Mouse (Mus musculus) stomach, postnatal 0 days (tissue): ENCODE measurements around the gene Gm45713. TPM values are rescaled to one million over a fixed set of nuclear protein-coding genes. Genes with fewer than 3 reads are reported as not detected.
"Not testable (repeated sequence)": the region's sequence is repeated elsewhere in the genome, so short reads cannot be mapped to it uniquely, and the experiment has no call there.

Experiments
- ATAC-seq: fragments of 200-750 bp; cut with Nextera tagmentation; 2 replicates; pipeline ENCODE4 v1.8.0; 2017; ENCODE audit not compliant: low FRiP score, low TSS enrichment
- DNase-seq: peaks from one replicate; pipeline ENCODE4 v3.0.0-alpha.2; 2016; ENCODE audit warnings: low spot score
- H3K27ac ChIP-seq: fragments of 300-500 bp; sonication (generic); replicated peaks from 2 replicates; pipeline ENCODE4 v1.5.1; 2014; ENCODE audit warnings: mild to moderate bottlenecking, control low read depth
- H3K27me3 ChIP-seq: fragments of 300-500 bp; sonication (generic); 2 replicates; pipeline ENCODE4 v1.6.1; 2014; ENCODE audit warnings: low read length; ENCODE audit not compliant: control insufficient read depth, insufficient read depth
- H3K36me3 ChIP-seq: fragments of 300-500 bp; sonication (generic); 2 replicates; pipeline ENCODE4 v1.6.1; 2014; ENCODE audit warnings: low read length, mixed read lengths; ENCODE audit not compliant: control insufficient read depth, insufficient read depth
- H3K4me1 ChIP-seq: fragments of 300-500 bp; sonication (generic); replicated peaks from 2 replicates; pipeline ENCODE4 v1.6.1; 2014; ENCODE audit warnings: antibody characterized with exemption; ENCODE audit not compliant: control insufficient read depth, insufficient read depth
- H3K4me2 ChIP-seq: fragments of 300-500 bp; sonication (generic); replicated peaks from 2 replicates; pipeline ENCODE4 v1.6.1; 2014; ENCODE audit warnings: low read depth, mild to moderate bottlenecking, control low read depth, moderate library complexity
- H3K4me3 ChIP-seq: fragments of 300-500 bp; sonication (generic); 2 replicates; pipeline ENCODE4 v1.5.1; 2014; ENCODE audit warnings: low read depth, low read length, control low read depth
- H3K9ac ChIP-seq: fragments of 300-500 bp; sonication (generic); 2 replicates; pipeline ENCODE4 v1.6.1; 2014; ENCODE audit warnings: mild to moderate bottlenecking, low read length, control low read depth, mixed read lengths
- H3K9me3 ChIP-seq: fragments of 300-500 bp; sonication (generic); 2 replicates; pipeline ENCODE4 v1.6.1; 2016; ENCODE audit warnings: low read length; ENCODE audit not compliant: control insufficient read depth
- CTCF ChIP-seq: IDR thresholded peaks from 2 replicates; pipeline ENCODE4 v1.5.1; 2016; ENCODE audit warnings: antibody characterized with exemption, low read depth, mild to moderate bottlenecking, moderate library complexity
- EP300 ChIP-seq: optimal IDR thresholded peaks from 2 replicates; pipeline ENCODE3; 2016; ENCODE audit warnings: antibody characterized with exemption
- WGBS: fragments of 180-500 bp; shearing (Covaris S2); extraction: QIAGEN DNeasy Blood & Tissue Kit; methylation state at CpG from one replicate; pipeline ENCODE4 v1.1.7; 2014; 5-methylcytosine and 5-hydroxymethylcytosine counted together
- polyA plus RNA-seq: library from polyadenylated mRNA; unstranded; fragments of >200 nt; fragmentation: Nextera tagmentation; extraction: Ambion mirVana; gene quantifications from 2 replicates; pipeline ENCODE4 v1.2.1, GENCODE M21; 2015

The Gm45713 gene
- polyA plus RNA-seq, 1 experiment from 2014 or later: 1.1 TPM

- no peak for ATAC-seq
Measured at GRCm38 (mm10) chr7:45118336-45118735, 17.7 kb downstream of the Gm45713 start.

GRCm38 (mm10) chr7:45117566-45117965, 18.5 kb downstream of the Gm45713 start:
- Histone ChIP-seq H3K4me1 (no peaks in the 10 kb centered on the region), H3K27me3 (no peaks in the 10 kb centered on the region), H3K27ac (no peak overlapping the region; the same call in 1 of the 2 replicates), H3K9ac (peak overlapping the region; percentile 35; the same call in 1 of the 2 replicates), H3K9me3 (no peaks in the 10 kb centered on the region), H3K4me3 (no peak overlapping the region), H3K4me2 (no peak overlapping the region), H3K36me3 (peaks cover 18% of the 10 kb centered on the region; the same call in 1 of the 2 replicates)
- 74% methylated on average over 8 of the region's 8 CpGs for WGBS
- TF ChIP-seq CTCF (no peak), EP300 (no peak)
- DNase-seq (no peak), ATAC-seq (no peak)

More at GRCm38 (mm10) chr7:45118336-45118735, 17.7 kb downstream of the Gm45713 start:
- no peak for DNase-seq
- no peak overlapping the region for H3K27ac ChIP-seq
- TF ChIP-seq CTCF: no peak
- TF ChIP-seq EP300: no peak
- no peaks in the 10 kb centered on the region for H3K27me3 ChIP-seq
- no peak overlapping the region for H3K9ac ChIP-seq
- 73% methylated on average over 6 of the region's 6 CpGs for WGBS
- H3K4me3 ChIP-seq: no peak overlapping the region
- H3K4me1 ChIP-seq: 0 out of 2 replicates have a peak, but pooled peaks cover 3% of the 10 kb centered on the region
- peaks cover 18% of the 10 kb centered on the region; the same call in 1 of the 2 replicates for H3K36me3 ChIP-seq
- H3K9me3 ChIP-seq: no peaks in the 10 kb centered on the region
- no peak overlapping the region for H3K4me2 ChIP-seq

- H3K4me3 ChIP-seq: no peak overlapping the region
- ATAC-seq (no peak), DNase-seq (no peak)
- H3K27me3 ChIP-seq: no peaks in the 10 kb centered on the region
- TF ChIP-seq EP300 (no peak), CTCF (no peak)
- 61% methylated on average over 2 of the region's 2 CpGs for WGBS
- no peaks in the 10 kb centered on the region for H3K4me1 ChIP-seq
- H3K36me3 ChIP-seq: no peaks in the 10 kb centered on the region
- no peak overlapping the region for H3K27ac ChIP-seq
- no peak overlapping the region for H3K9ac ChIP-seq
- H3K9me3 ChIP-seq: no peaks in the 10 kb centered on the region
- H3K4me2 ChIP-seq: no peak overlapping the region
Measured at GRCm38 (mm10) chr7:45113476-45113875, 22.6 kb downstream of the Gm45713 start.

- Histone ChIP-seq H3K9ac (no peak overlapping the region), H3K9me3 (no peaks in the 10 kb centered on the region), H3K36me3 (no peaks in the 10 kb centered on the region), H3K4me1 (no peaks in the 10 kb centered on the region), H3K27me3 (no peaks in the 10 kb centered on the region), H3K27ac (no peak overlapping the region), H3K4me3 (no peak overlapping the region), H3K4me2 (no peak overlapping the region)
- no peak for DNase-seq
- TF ChIP-seq EP300: no peak
- 51% methylated on average over 3 of the region's 3 CpGs for WGBS
- no peak for ATAC-seq
Measured at GRCm38 (mm10) chr7:45112529-45112928, 23.5 kb downstream of the Gm45713 start.

- TF ChIP-seq EP300 (no peak), CTCF (no peak)
- 48% methylated on average over 2 of the region's 2 CpGs for WGBS
- Histone ChIP-seq H3K9ac (no peak overlapping the region), H3K4me1 (no peaks in the 10 kb centered on the region), H3K4me3 (no peak overlapping the region), H3K27ac (no peak overlapping the region), H3K9me3 (no peaks in the 10 kb centered on the region), H3K4me2 (no peak overlapping the region), H3K27me3 (no peaks in the 10 kb centered on the region), H3K36me3 (no peaks in the 10 kb centered on the region)
- DNase-seq (no peak), ATAC-seq (no peak)
Measured at GRCm38 (mm10) chr7:45111940-45112339, 24.1 kb downstream of the Gm45713 start.

- H3K27me3 ChIP-seq, H3K4me2 ChIP-seq, H3K4me1 ChIP-seq, H3K9ac ChIP-seq, H3K36me3 ChIP-seq, H3K9me3 ChIP-seq, H3K27ac ChIP-seq, H3K4me3 ChIP-seq, DNase-seq, ATAC-seq: not testable (repeated sequence)
- 88% methylated on average over 4 of the region's 4 CpGs for WGBS
Measured at GRCm38 (mm10) chr7:45110089-45110488, 25.9 kb downstream of the Gm45713 start.
